Mouse (Mus musculus) liver, postnatal 0 days (tissue): ENCODE measurements around the gene 4930449I24Rik.

Experiments
- CTCF ChIP-seq: sonication (generic); IDR thresholded peaks from 2 replicates; pipeline ENCODE4 v1.5.1; 2016; ENCODE audit warnings: antibody characterized with exemption, low read depth
- EP300 ChIP-seq: IDR thresholded peaks from 2 replicates; pipeline ENCODE4 v1.6.1; 2016; ENCODE audit warnings: antibody characterized with exemption, low read depth, mild to moderate bottlenecking

GRCm38 (mm10) chr5:146461612-146462011 is 40.6 kb upstream of the 4930449I24Rik start:
- TF ChIP-seq CTCF (no peak), EP300 (no peak)
